Mouse (Mus musculus): ENCODE measurements at regions not wholly inside any gene's neighbourhood (a gene's known extent, or its start where the extent isn't known, plus 50 kb on each side); places are given as distances from the start of the nearest gene placed in this dataset.

GRCm38 (mm10) chr12:58901931-58902330 is 109.9 kb downstream of the Sec23a start:
- no peak for DNase-seq

- no peak for DNase-seq
These were observed 136.0 kb downstream of the Sec23a start for GRCm38 (mm10) chr12:58875808-58876207.

- no peak for DNase-seq
These were observed 139.4 kb downstream of the Sec23a start for GRCm38 (mm10) chr12:58872465-58872864.

GRCm38 (mm10) chr12:58856498-58856897 is 155.3 kb downstream of the Sec23a start:
- DNase-seq, result no peak

GRCm38 (mm10) chr12:58851677-58852385 is 160.0 kb downstream of the Sec23a start:
- DNase-seq, result no peak

- DNase-seq, result no peak
These were observed 182.2 kb downstream of the Sec23a start for GRCm38 (mm10) chr12:58829656-58830055.

- peak in 1 of 2 experiments; percentile 11 for DNase-seq
These were observed 184.0 kb downstream of the Sec23a start for GRCm38 (mm10) chr12:58827864-58828263.

- DNase-seq, result no peak
These were observed 186.5 kb downstream of the Sec23a start for GRCm38 (mm10) chr12:58825139-58825921.

- no peak for DNase-seq
These were observed 188.8 kb downstream of the Sec23a start for GRCm38 (mm10) chr12:58822971-58823370.

- DNase-seq, result no peak
These were observed 207.7 kb downstream of the Sec23a start for GRCm38 (mm10) chr12:58804068-58804467.

- DNase-seq, result peak; percentile 79 to 82
These were observed 209.4 kb downstream of the Sec23a start for GRCm38 (mm10) chr12:58802410-58802809.
